Mouse (Mus musculus): ENCODE measurements at regions not wholly inside any gene's neighbourhood (a gene's known extent, or its start where the extent isn't known, plus 50 kb on each side); places are given as distances from the start of the nearest gene placed in this dataset.

DNA sequence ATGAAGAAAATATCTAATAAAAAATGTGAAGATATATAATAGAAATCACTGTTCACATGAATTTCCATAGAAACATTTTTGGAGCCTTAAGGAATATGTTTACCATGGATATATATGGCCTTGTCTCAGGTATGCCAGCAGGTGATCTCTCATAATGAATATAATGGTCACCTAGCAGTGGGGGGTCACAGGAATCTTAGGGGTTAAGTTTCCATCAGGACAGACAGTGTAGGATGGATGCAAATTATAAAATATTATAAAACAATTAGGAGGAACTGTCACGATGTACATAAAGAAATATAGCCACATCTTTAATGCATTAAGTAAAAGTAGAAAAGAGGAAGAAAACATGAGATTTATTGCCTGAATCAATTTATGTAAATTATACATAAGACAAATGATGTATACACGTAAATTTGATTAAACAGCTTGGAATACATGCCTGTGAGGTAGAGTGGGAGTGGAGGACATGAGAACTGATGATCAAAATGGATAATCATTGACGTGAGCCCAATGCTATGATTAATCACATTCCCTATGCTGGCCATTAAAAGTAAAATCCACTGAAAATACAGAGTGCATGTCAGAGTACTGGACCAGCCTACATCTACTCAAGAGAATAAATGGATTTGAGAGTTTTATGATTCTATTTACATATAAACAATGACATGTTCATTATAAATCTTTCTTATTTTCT lies 693.0 kb upstream of the Gpc5 start:
- DNase-seq, result no peak

DNA sequence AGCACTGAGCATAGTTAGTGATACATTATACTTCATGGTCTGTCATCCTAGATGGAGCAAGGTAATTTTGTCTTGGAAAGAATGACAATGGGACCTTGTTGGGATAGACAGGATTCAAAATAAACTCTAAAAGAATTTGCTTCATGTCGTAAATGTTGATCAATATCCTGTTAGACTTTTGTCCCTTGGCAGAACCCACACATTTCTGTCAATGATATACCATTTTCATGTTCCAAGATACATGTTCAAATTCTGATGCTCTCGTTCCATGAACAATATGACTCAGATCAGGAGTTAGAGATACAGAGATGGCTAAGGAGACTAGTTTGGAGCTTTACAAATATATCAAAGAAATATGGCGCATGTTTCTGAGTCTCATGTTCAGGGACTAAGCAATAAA lies 673.2 kb upstream of the Gpc5 start:
- no peak for DNase-seq

DNA sequence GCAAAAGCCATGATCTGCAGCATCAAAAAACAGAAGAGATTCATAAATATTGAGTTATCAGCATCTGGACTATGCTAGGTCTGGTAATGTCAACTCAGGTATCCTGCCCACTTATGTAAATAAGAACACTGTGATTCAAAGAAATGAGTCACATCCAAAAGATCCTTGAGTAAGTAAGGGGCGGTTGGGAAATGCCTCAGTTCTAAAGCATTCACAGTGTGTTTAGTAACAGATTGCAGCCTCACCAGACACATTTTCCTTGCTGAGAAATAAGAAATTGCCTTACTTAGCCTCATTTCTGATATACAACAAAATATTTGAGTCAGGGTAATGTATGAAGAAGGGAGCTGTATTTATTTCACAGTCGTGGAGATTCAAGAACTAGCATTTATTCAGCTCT lies 666.5 kb upstream of the Gpc5 start:
- DNase-seq, result peak; percentile 25
